Mouse (Mus musculus): ENCODE measurements at regions not wholly inside any gene's neighbourhood (a gene's known extent, or its start where the extent isn't known, plus 50 kb on each side); places are given as distances from the start of the nearest gene placed in this dataset.

- no peak for DNase-seq
Measured at GRCm38 (mm10) chr10:12083961-12084360, 740.8 kb downstream of the Epm2a start.

- DNase-seq, result no peak
Measured at GRCm38 (mm10) chr10:12092521-12092920, 749.3 kb downstream of the Epm2a start.

- DNase-seq, result no peak
Measured at GRCm38 (mm10) chr10:12096678-12097077, 753.5 kb downstream of the Epm2a start.

GRCm38 (mm10) chr10:12107001-12107418 is 762.2 kb downstream of the Utrn start:
- peak; percentile 44 for DNase-seq

GRCm38 (mm10) chr10:12111720-12112119 is 757.4 kb downstream of the Utrn start:
- DNase-seq, result no peak

- no peak for DNase-seq
Measured at GRCm38 (mm10) chr10:12115767-12116166, 753.4 kb downstream of the Utrn start.

- no peak for DNase-seq
Measured at GRCm38 (mm10) chr10:12116662-12117303, 752.4 kb downstream of the Utrn start.

GRCm38 (mm10) chr10:12124272-12124671 is 744.9 kb downstream of the Utrn start:
- no peak for DNase-seq

GRCm38 (mm10) chr10:12129486-12129885 is 739.7 kb downstream of the Utrn start:
- DNase-seq, result no peak

GRCm38 (mm10) chr10:12144691-12145090 is 724.5 kb downstream of the Utrn start:
- DNase-seq, result no peak

- DNase-seq, result no peak
Measured at GRCm38 (mm10) chr10:12146942-12147537, 722.1 kb downstream of the Utrn start.

GRCm38 (mm10) chr10:12170243-12170642 is 698.9 kb downstream of the Utrn start:
- DNase-seq, result no peak

- DNase-seq, result no peak
Measured at GRCm38 (mm10) chr10:12174200-12174818, 694.9 kb downstream of the Utrn start.

GRCm38 (mm10) chr10:12175141-12175540 is 694.0 kb downstream of the Utrn start:
- no peak for DNase-seq

- DNase-seq, result no peak
Measured at GRCm38 (mm10) chr10:12177482-12177881, 691.7 kb downstream of the Utrn start.

GRCm38 (mm10) chr10:12180965-12181364 is 688.2 kb downstream of the Utrn start:
- no peak for DNase-seq

- DNase-seq, result no peak
Measured at GRCm38 (mm10) chr10:12186918-12187639, 682.1 kb downstream of the Utrn start.

- no peak for DNase-seq
Measured at GRCm38 (mm10) chr10:12187669-12188342, 681.4 kb downstream of the Utrn start.

GRCm38 (mm10) chr10:12190435-12190834 is 678.7 kb downstream of the Utrn start:
- DNase-seq, result no peak

- no peak for DNase-seq
Measured at GRCm38 (mm10) chr10:12207301-12207700, 661.9 kb downstream of the Utrn start.

- no peak for DNase-seq
Measured at GRCm38 (mm10) chr10:12210181-12210580, 659.0 kb downstream of the Utrn start.

- DNase-seq, result no peak
Measured at GRCm38 (mm10) chr10:12218879-12219278, 650.3 kb downstream of the Utrn start.

GRCm38 (mm10) chr10:12234141-12234540 is 635.0 kb downstream of the Utrn start:
- no peak for DNase-seq
